Mouse (Mus musculus) liver, postnatal 0 days (tissue): ENCODE data around the gene Pex26. TPM values are rescaled to one million over a fixed set of nuclear protein-coding genes. Genes with fewer than 3 reads are reported as not detected.
A peak's percentile ranks its signal among the peaks of the same experiment; 100 is the strongest.

Source experiments
- ATAC-seq: fragments of 200-750 bp; cut with Nextera tagmentation; 2 replicates; pipeline ENCODE4 v1.8.0; 2017; ENCODE audit warnings: mild to moderate bottlenecking, moderate library complexity
- DNase-seq: peaks from one replicate; pipeline ENCODE4 v3.0.0-alpha.2; 2016
- H3K27ac ChIP-seq: fragments of 300-500 bp; sonication (generic); 2 replicates; pipeline ENCODE4 v1.5.1; 2014; ENCODE audit warnings: antibody characterized with exemption, moderate library complexity, mild to moderate bottlenecking, low read depth
- H3K27me3 ChIP-seq: fragments of 300-500 bp; sonication (generic); 2 replicates; pipeline ENCODE4 v1.6.1; 2014; ENCODE audit warnings: low read length, control low read depth, mixed read lengths; ENCODE audit not compliant: insufficient read depth
- H3K36me3 ChIP-seq: fragments of 300-500 bp; sonication (generic); replicated peaks from 2 replicates; pipeline ENCODE4 v1.6.1; 2014; ENCODE audit warnings: mild to moderate bottlenecking, control low read depth, low read length, moderate library complexity, mixed read lengths; ENCODE audit not compliant: insufficient read depth
- H3K4me1 ChIP-seq: fragments of 300-500 bp; sonication (generic); 2 replicates; pipeline ENCODE4 v1.6.1; 2014; ENCODE audit warnings: antibody characterized with exemption, mild to moderate bottlenecking, control low read depth; ENCODE audit not compliant: insufficient read depth
- H3K4me2 ChIP-seq: fragments of 300-500 bp; sonication (generic); 2 replicates; pipeline ENCODE4 v1.6.1; 2014; ENCODE audit warnings: low read depth, mild to moderate bottlenecking, low read length, moderate library complexity, mixed read lengths
- H3K4me3 ChIP-seq: fragments of 300-500 bp; sonication (generic); 2 replicates; pipeline ENCODE4 v1.5.1; 2014; ENCODE audit warnings: low read depth, low read length
- H3K9ac ChIP-seq: fragments of 300-500 bp; sonication (generic); replicated peaks from 2 replicates; pipeline ENCODE4 v1.6.1; 2014; ENCODE audit warnings: mild to moderate bottlenecking, moderate library complexity
- H3K9me3 ChIP-seq: fragments of 300-500 bp; sonication (generic); 2 replicates; pipeline ENCODE4 v1.6.1; 2016; ENCODE audit warnings: mild to moderate bottlenecking, control low read depth, low read length, mixed read lengths
- CTCF ChIP-seq: sonication (generic); IDR thresholded peaks from 2 replicates; pipeline ENCODE4 v1.5.1; 2016; ENCODE audit warnings: antibody characterized with exemption, low read depth
- EP300 ChIP-seq: IDR thresholded peaks from 2 replicates; pipeline ENCODE4 v1.6.1; 2016; ENCODE audit warnings: antibody characterized with exemption, low read depth, mild to moderate bottlenecking
- WGBS: fragments of 180-500 bp; shearing (Covaris S2); extraction: QIAGEN DNeasy Blood & Tissue Kit; methylation state at CpG from one replicate; pipeline ENCODE4 v1.1.7; 2014; ENCODE audit not compliant: insufficient replicate concordance; 5-methylcytosine and 5-hydroxymethylcytosine counted together
- polyA plus RNA-seq: library from polyadenylated mRNA; unstranded; fragments of >200 nt; fragmentation: Nextera tagmentation; extraction: Ambion mirVana; gene quantifications from 2 replicates; pipeline ENCODE4 v1.2.1, GENCODE M21; 2015

Pex26 gene
- polyA plus RNA-seq, 1 experiment from 2014 or later, result 4.2 TPM

- Histone ChIP-seq H3K36me3 (no peaks in the 10 kb centered on the region), H3K27ac (no peak overlapping the region), H3K4me1 (peaks cover 13% of the 10 kb centered on the region), H3K4me3 (no peak overlapping the region), H3K27me3 (no peaks in the 10 kb centered on the region), H3K9me3 (no peaks in the 10 kb centered on the region), H3K4me2 (no peak overlapping the region), H3K9ac (no peak overlapping the region)
- TF ChIP-seq CTCF (no peak), EP300 (no peak)
- DNase-seq, result no peak
- no peak for ATAC-seq
- WGBS, result 68% methylated on average over 2 of the region's 2 CpGs
Measured at GRCm38 (mm10) chr6:121156030-121156429, 27.4 kb upstream of the Pex26 start.

- Histone ChIP-seq H3K9me3 (no peaks in the 10 kb centered on the region), H3K4me3 (no peak overlapping the region), H3K4me1 (peaks cover 23% of the 10 kb centered on the region), H3K27ac (0 out of 2 replicates have a peak overlapping the region, but pooled peaks have one; percentile 52), H3K36me3 (no peaks in the 10 kb centered on the region), H3K4me2 (no peak overlapping the region), H3K9ac (no peak overlapping the region), H3K27me3 (no peaks in the 10 kb centered on the region)
- peak; percentile 64 for ATAC-seq
- WGBS, result 49% methylated on average over 5 of the region's 5 CpGs
- no peak for DNase-seq
- no peak for TF ChIP-seq EP300
- TF ChIP-seq CTCF, result no peak
Measured at GRCm38 (mm10) chr6:121159616-121160015, 23.9 kb upstream of the Pex26 start.

- no peak overlapping the region for H3K9ac ChIP-seq
- no peaks in the 10 kb centered on the region for H3K27me3 ChIP-seq
- H3K4me3 ChIP-seq, result no peak overlapping the region
- H3K4me1 ChIP-seq, result peaks cover 23% of the 10 kb centered on the region
- ATAC-seq (peak; percentile 77), DNase-seq (no peak)
- WGBS, result 38% methylated on average over 6 of the region's 6 CpGs
- 0 out of 2 replicates have a peak overlapping the region, but pooled peaks have one; percentile 52 for H3K27ac ChIP-seq
- H3K4me2 ChIP-seq, result no peak overlapping the region
- H3K9me3 ChIP-seq, result no peaks in the 10 kb centered on the region
- H3K36me3 ChIP-seq, result no peaks in the 10 kb centered on the region
- no peak for TF ChIP-seq EP300
- TF ChIP-seq CTCF, result no peak
Measured at GRCm38 (mm10) chr6:121160126-121160525, 23.3 kb upstream of the Pex26 start.

GRCm38 (mm10) chr6:121162616-121163015 is 20.9 kb upstream of the Pex26 start:
- Histone ChIP-seq H3K36me3 (no peaks in the 10 kb centered on the region), H3K4me2 (no peak overlapping the region), H3K9ac (no peak overlapping the region), H3K4me3 (no peak overlapping the region), H3K4me1 (peaks cover 26% of the 10 kb centered on the region), H3K27me3 (no peaks in the 10 kb centered on the region), H3K27ac (no peak overlapping the region), H3K9me3 (no peaks in the 10 kb centered on the region)
- ATAC-seq (no peak), DNase-seq (no peak)
- TF ChIP-seq CTCF (no peak), EP300 (no peak)
- 60% methylated on average over 12 of the region's 12 CpGs for WGBS

- no peak for TF ChIP-seq EP300
- no peak for TF ChIP-seq CTCF
- ATAC-seq (peak; percentile 90), DNase-seq (no peak)
- Histone ChIP-seq H3K36me3 (no peaks in the 10 kb centered on the region), H3K27ac (peak overlapping the region; percentile 60; the same call in 1 of the 2 replicates), H3K4me2 (no peak overlapping the region), H3K9ac (no peak overlapping the region), H3K4me3 (no peak overlapping the region), H3K4me1 (peaks cover 18% of the 10 kb centered on the region), H3K9me3 (no peaks in the 10 kb centered on the region), H3K27me3 (no peaks in the 10 kb centered on the region)
- 46% methylated on average over 10 of the region's 10 CpGs for WGBS
Measured at GRCm38 (mm10) chr6:121166098-121166552, 17.3 kb upstream of the Pex26 start.

GRCm38 (mm10) chr6:121167381-121167975 is 16.0 kb upstream of the Pex26 start:
- DNase-seq, result no peak
- Histone ChIP-seq H3K27me3 (no peaks in the 10 kb centered on the region), H3K4me2 (no peak overlapping the region), H3K9ac (no peak overlapping the region), H3K9me3 (no peaks in the 10 kb centered on the region), H3K27ac (no peak overlapping the region), H3K4me3 (no peak overlapping the region), H3K36me3 (no peaks in the 10 kb centered on the region), H3K4me1 (peaks cover 13% of the 10 kb centered on the region)
- no peak for ATAC-seq
- WGBS, result 66% methylated on average over 7 of the region's 7 CpGs
- no peak for TF ChIP-seq CTCF
- TF ChIP-seq EP300, result no peak
